In the genomic region with DNA sequence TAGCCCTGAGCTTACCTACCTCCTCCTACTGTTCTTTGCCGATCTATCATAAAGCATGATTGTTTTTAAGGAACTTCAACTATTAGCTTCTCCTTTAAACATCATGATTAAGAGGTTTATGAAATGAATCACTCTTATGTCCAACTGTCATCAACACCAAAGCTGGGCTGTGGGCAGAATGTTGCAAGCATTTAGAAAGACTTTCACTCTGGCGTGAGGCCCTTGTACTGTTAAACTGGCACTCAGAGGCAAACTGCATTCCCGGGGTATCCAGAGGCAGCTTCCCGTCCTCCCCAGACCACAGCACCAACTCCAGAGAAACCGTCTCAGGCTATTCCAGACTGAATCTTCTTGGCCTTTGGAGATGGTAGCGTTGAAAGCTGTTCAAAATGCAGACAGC, we compare ENCODE assay signal across 15 mouse cellular contexts.
DNase-seq lines count a peak whose midpoint lies in the region; TF ChIP-seq lines count a peak whose summit lies in the region.
"Had no signal": no experiment of that assay in that cellular context is flagged by ENCODE, and none has a peak within 500 bp of the region (broad histone marks: within the 10 kb centered on the region; RNA-seq: fewer than 3 reads in every experiment).

No protein-coding gene starts in this region.

- no peaks in the 10 kb centered on the region for H3K9me3 ChIP-seq in limb, embryonic 10.5 days (replicated peaks)
- H3K9me3 ChIP-seq: forebrain, embryonic 13.5 days; neural tube, embryonic 15.5 days had no signal

- H3K27ac ChIP-seq in bone marrow macrophage, adult 2 months (ENCODE audit: insufficient read depth, low read depth, low read length), result peak overlapping the region; percentile 81
- peak overlapping the region; percentile 92 for H3K27ac ChIP-seq in macrophage
- no peak overlapping the region for H3K27ac ChIP-seq in limb, embryonic 10.5 days
- H3K27ac ChIP-seq: forebrain, embryonic 13.5 days; neural tube, embryonic 15.5 days had no signal

- no peak overlapping the region for H3K4me3 ChIP-seq in bone marrow macrophage, adult 2 months (ENCODE audit: insufficient read depth, low read length)
- no peak overlapping the region for H3K4me3 ChIP-seq in macrophage (ENCODE audit: inconsistent target)
- H3K4me3 ChIP-seq in limb, embryonic 10.5 days, result no peak overlapping the region
- H3K4me3 ChIP-seq: forebrain, embryonic 13.5 days; neural tube, embryonic 15.5 days had no signal

- no peaks in the 10 kb centered on the region for H3K27me3 ChIP-seq in limb, embryonic 10.5 days (ENCODE audit: low read depth, poor library complexity, severe bottlenecking)
- H3K27me3 ChIP-seq: forebrain, embryonic 13.5 days had no signal

- TF ChIP-seq CTCF in bone marrow macrophage, adult 2 months (IDR thresholded peaks at IDR 0.05; ENCODE audit: low read depth, low read length), result no peak

- H3K36me3 ChIP-seq in macrophage (ENCODE audit: inconsistent target), result no peaks in the 10 kb centered on the region
- peaks cover 5% of the 10 kb centered on the region; the same call in 1 of the 2 replicates for H3K36me3 ChIP-seq in limb, embryonic 10.5 days
- H3K36me3 ChIP-seq: neural tube, embryonic 15.5 days had no signal

- DNase-seq in adrenal gland, adult 2 months, result peak; percentile 53
- no peak for DNase-seq in adrenal gland, postnatal 10 days
- DNase-seq in 3134 (ENCODE audit: extremely low read depth, insufficient read length, low spot score), result peak; percentile 49
- no peak for DNase-seq in thymus, postnatal 0 days (ENCODE audit: low spot score)
- no peak for DNase-seq in limb, embryonic 10.5 days (ENCODE audit: low spot score)
- DNase-seq in embryo, embryonic 9.5 days (ENCODE audit: extremely low spot score), result no peak
- DNase-seq: cerebellum, adult 9-10 months; kidney, adult 2 months; kidney, postnatal 36 days; lung, embryonic 14.5 days; thymus, postnatal 4 days had no signal

- H3K4me1 ChIP-seq in bone marrow macrophage, adult 2 months (ENCODE audit: control insufficient read depth, insufficient read depth, low read length), result peaks cover 60% of the 10 kb centered on the region
- peaks cover 41% of the 10 kb centered on the region for H3K4me1 ChIP-seq in limb, embryonic 10.5 days

- 13% methylated on average over 6 of the region's 6 CpGs for WGBS in macrophage (ENCODE audit: missing documents)
- WGBS in limb, embryonic 10.5 days, result 93% methylated on average over 6 of the region's 6 CpGs

- TF ChIP-seq POLR2A in bone marrow macrophage, adult 2 months (IDR thresholded peaks at IDR 0.05; ENCODE audit: borderline replicate concordance, low read depth, low read length), result no peak

- peaks cover 22% of the 10 kb centered on the region; the same call in 1 of the 2 replicates for H3K79me2 ChIP-seq in macrophage (ENCODE audit: inconsistent target)

Comparison
In these comparisons a context has a peak if more than half of its experiments do, and no peak if none do; other contexts are left out.
1. DNase-seq: peak in adrenal gland, adult 2 months (single experiment) and 3134 (single experiment); none in adrenal gland, postnatal 10 days (single experiment), thymus, postnatal 0 days (single experiment), limb, embryonic 10.5 days (single experiment) and embryo, embryonic 9.5 days (single experiment).